23 mouse cellular contexts compared by ENCODE assay signal in genomic region chr13:34762865-34763264, GRCm38 (mm10). TPM values are rescaled to one million over a fixed set of nuclear protein-coding genes. Genes with fewer than 3 reads are reported as not detected.
"Had no signal": no experiment of that assay in that cellular context is flagged by ENCODE, and none has a peak within 500 bp of the region (broad histone marks: within the 10 kb centered on the region; RNA-seq: fewer than 3 reads in every experiment).

No protein-coding gene starts in this region.

- H3K4me3 ChIP-seq: midbrain, embryonic 10.5 days; midbrain, embryonic 12.5 days; midbrain, embryonic 15.5 days; neural tube, embryonic 12.5 days had no signal

- H3K9ac ChIP-seq: lung, embryonic 14.5 days; midbrain, embryonic 12.5 days; midbrain, embryonic 15.5 days; neural tube, embryonic 12.5 days had no signal

- H3K36me3 ChIP-seq: midbrain, embryonic 10.5 days; midbrain, embryonic 12.5 days; midbrain, embryonic 15.5 days; neural tube, embryonic 12.5 days had no signal

- H3K4me1 ChIP-seq: neural tube, embryonic 12.5 days had no signal

- H3K27me3 ChIP-seq: midbrain, embryonic 15.5 days; neural tube, embryonic 12.5 days had no signal

- H3K27ac ChIP-seq: midbrain, embryonic 10.5 days; midbrain, embryonic 12.5 days; midbrain, embryonic 15.5 days; neural tube, embryonic 12.5 days had no signal

- DNase-seq: lung, adult 18-20 months; lung, embryonic 14.5 days; lung, postnatal 10 days; lung, postnatal 4 days; right cerebral cortex, postnatal 14 days; spleen, adult 18-20 months; thymus, adult 18-20 months; thymus, postnatal 14 days; thymus, postnatal 36 days had no signal

RNA-seq across cellular contexts. Expression of gene Fam50b, which starts 28.2 kb away (rescaled TPM):
- total RNA-seq: megakaryocyte, adult 5-6 weeks; megakaryocyte-erythroid progenitor cell, adult 5-6 weeks; monocyte, adult 5-6 weeks; neutrophil, adult 5-6 weeks had no signal
- polyA plus RNA-seq: lung, embryonic 14.5 days; lung, embryonic 16.5 days; midbrain, embryonic 10.5 days; midbrain, embryonic 12.5 days; midbrain, postnatal 0 days; neural tube, embryonic 12.5 days; neural tube, embryonic 14.5 days; stomach, embryonic 14.5 days; stomach, embryonic 16.5 days; thymus, postnatal 0 days had no signal
